Mouse (Mus musculus) gastrocnemius, postnatal 25 days (tissue): Measurements from ENCODE around the gene Naa80. TPM values are rescaled to one million over a fixed set of nuclear protein-coding genes. Genes with fewer than 3 reads are reported as not detected.
A peak's percentile ranks its signal among the peaks of the same experiment; 100 is the strongest.

Experiments
- DNase-seq: peaks from one replicate; pipeline ENCODE4 v3.0.0; 2022
- total RNA-seq, 2 experiments: library from RNA; stranded (reverse); gene quantifications; 1 replicate in 1 of 2; 2 replicates in 1 of 2; pipeline ENCODE4 v1.2.3; 2021

The Naa80 gene
- total RNA-seq, 2 experiments from 2014 or later: 10.4 to 13.4 TPM

DNA sequence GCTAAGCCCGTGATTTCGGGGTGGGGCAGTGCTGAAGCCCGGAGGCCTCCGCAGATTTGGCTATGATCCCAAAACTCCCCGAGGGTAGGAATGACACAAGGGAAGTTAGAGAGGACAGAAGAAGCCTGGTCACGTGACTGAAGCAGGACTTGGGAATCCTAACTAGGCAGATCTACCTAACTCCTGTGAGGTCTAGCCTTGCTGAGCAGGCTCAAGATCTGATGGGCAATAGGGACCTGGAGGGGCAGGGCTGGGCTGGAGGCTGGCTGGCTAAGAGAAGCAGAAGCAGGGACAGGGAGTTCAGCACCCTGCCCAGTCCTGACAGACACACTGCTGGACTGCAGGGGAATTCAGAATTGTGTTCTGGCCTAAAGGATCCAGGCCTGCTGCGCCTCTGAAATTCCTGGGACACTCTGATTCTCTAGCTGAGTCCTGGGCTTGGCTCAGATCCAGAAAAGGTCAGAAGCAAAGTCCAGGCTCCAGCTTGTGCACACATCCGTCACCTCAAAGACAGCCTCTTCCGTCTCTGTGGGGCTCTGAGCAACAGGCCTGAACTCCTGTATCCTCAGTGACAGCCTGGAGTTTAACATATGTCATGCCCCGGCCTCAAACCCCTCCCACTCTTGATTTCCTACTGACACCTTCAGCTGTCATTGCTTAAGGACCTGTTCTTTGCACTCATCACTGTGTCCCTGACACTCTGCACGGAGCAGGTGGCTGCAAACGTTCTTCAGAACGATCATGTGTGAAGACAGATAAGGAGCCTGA, 40.3 kb downstream of the Naa80 start:
- no peak for DNase-seq

DNA sequence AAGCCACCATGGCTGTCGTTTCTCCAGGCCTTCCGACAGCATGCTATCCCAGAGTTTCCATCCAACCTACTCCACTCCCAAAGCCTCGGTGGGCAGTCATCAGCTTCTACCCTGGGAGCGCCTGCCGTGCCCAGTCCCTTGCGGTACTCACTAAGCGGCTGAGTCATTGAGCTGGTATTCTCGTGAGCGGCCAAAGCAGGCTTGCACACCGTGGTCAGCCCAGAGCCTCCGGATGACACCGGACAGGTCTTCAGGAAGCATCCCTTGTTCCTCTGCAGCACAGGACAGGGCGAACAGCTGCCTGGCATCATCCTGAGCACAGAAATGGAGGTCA, 40.8 kb downstream of the Naa80 start:
- no peak for DNase-seq

DNA sequence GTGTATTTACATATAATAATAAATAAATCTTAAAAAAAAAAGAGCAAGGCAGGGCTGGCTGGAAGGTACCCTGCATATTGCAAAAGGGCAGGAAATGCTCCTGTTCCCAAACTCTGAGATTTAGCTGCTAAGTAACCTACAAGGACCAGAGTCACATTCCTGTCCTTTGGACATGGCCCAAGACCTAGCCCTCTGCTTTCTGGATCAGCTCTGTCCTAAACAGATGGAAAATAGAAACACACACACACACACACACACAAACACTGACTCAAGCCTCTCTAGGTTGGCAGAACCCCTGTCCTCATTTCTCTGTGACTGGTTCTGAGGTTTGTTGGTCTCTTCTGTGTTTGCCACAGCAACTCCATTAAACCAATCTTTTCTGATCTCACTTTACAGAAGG, 42.3 kb downstream of the Naa80 start:
- DNase-seq: no peak

DNA sequence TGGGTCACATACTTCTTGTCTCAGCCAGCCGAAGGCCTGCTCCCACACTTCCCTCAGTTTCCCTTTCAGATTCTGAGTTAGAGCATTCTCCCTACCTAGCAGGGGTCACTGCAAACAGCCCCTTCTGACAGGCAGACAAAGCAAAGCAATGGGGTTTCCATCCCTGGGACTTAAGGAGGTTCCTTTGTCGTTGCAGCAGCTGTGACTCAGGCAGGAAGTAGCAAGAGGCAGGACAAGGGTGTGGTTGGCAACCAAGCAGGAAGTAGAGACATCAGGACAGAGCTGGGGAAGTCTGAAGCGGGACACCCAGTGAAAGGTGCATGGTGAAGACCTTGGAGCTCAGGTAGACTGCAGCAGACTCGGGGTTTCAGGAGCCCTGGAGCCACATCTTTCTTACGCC, 45.9 kb downstream of the Naa80 start:
- DNase-seq: peak; percentile 41

DNA sequence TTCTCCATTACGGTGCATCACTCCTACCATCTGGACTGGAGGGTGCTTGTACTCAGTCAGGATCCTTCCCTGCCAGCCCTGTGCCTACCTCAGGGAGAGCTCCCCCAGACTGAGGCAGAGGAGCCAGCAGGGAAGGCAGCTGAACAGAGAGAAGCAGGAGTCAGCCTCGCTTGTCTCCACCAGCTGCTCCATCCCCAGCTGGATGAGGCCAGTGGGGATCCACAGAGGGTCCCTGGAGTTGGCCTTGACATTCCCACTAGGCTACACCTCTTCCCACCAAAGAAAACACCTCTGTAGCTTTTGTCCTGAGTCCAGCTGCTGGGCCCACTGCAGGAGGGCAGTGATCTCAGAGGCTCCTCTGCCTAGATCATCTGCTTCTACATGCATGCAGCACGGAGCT, 46.3 kb downstream of the Naa80 start:
- no peak for DNase-seq

DNA sequence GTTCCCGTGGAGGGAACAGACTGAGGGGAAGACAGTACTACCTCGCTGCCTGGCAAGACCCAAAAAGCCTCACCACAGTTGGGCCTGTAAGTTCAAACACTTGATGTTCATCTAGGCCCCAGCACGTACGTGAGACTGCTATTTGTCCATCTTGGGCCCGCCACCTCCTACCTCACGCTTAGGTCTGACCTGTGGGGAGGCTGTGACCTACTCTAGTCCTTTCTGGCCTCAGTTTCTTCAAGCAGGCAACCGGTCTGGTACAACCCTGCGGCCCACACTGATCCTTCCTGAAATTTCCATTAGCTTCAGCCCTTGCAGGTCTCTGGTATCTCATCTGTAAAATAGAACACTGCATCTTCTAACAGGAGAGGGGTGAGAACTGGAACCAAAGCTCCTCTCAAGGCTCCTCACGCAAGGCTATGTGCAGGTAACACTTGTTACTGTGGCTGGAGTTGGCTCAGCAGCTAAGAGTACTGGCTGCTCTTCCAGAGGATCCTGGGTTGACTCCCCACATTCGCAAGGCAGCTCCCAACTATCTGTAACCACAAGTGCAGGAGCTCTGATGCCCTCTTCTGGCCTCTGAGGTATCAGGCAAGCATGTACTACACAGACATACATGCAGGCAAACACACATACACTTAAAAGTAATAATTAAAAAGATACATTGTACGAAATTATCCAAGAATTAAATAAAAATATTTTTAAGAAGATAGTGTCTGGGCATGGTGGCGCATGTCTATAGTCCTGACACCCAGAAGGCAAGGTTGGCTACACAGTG, 46.9 kb downstream of the Naa80 start:
- DNase-seq: no peak

DNA sequence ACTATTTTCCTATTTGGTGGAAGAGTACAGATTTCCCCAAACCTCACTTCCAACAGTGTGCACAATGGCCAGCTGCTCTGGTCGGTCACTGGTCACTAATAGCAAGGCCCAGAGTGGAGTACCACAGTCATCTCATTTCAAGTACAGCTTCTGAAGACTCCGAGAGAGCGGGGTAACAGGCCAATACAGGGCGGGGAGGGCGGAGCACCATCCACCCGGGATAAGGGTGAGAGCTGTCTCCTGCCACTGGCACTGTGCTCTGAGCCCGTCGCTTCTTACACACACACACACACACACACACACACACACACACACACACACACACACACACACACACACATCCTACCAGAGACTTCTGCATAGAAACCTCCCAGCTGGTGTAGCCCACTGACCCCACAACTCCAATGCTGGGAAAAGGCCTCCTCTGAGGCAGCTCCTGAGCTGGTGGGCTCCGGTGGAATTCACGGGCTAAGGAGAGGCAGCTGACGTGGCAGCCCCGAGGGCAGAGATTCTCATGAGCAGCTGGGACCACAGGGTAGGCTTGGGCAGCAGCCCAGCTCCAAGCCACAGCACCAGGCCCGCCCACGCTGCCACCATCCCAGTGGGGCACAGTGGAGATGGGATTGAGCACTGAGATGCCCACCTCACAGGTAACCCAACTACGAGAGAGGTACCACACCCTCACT, 47.6 kb downstream of the Naa80 start:
- peak; percentile 10 for DNase-seq

DNA sequence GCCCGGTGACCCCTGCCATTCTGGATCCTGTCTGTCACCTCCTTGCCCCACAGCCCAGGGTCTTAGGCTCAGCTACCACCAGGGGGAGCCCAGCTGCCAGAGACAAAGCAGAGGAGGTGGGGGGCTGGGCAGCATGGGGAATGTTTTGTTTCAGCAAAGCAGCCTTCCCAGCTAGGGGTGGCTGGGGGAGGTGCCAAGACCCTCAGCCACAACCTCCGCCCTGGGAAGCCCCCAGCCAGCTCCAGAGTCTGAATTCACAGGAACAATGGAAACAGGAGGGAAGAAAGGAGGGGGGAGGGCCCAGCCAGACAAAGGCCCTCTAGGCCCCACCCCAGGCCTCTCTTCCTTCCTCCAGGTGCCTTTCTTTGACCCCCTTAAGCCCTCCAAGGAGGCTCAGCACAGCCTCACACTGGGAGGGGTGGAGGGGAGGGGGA, 48.2 kb downstream of the Naa80 start:
- peak; percentile 71 for DNase-seq

DNA sequence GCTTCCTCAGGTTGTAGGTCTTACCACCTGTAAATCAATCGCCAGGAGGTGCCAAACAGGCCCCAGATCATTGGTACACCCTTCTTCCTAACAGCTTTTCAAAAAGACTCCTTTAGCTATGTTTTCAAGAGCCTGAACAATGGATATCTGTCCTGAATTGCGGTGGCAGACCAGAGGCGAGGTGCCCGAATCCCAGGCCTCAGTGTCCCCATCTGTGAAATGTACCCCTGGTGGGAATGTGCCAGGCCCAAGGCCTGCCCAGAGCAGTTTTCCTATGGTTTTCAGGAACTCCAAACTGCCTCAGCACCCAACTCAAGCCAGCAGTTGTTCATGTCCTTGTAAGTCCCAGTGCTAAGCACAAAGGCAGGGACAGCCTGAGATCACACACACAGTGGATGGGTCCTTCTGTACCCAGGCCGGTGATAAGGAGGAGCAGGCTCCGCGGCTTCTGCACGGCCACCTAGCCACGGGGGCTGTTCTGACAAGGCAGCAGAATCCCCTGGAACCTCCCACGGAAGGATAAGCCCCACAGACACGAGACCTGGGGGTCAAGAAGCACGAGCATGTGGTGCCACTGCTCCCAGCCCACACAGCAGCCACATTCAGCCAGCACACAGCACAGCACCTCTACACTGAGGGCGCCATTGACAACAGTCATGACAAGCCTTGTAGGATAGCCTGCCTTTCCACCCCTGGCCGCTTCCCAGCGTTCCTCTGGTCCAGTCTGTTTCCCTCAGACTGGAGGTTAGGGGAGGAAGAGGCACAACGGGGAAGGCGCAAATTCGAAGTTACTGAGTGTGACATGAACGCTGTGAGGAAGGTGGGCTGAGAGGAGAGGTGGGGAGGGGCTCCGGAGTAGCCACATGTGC, 48.9 kb downstream of the Naa80 start:
- no peak for DNase-seq

DNA sequence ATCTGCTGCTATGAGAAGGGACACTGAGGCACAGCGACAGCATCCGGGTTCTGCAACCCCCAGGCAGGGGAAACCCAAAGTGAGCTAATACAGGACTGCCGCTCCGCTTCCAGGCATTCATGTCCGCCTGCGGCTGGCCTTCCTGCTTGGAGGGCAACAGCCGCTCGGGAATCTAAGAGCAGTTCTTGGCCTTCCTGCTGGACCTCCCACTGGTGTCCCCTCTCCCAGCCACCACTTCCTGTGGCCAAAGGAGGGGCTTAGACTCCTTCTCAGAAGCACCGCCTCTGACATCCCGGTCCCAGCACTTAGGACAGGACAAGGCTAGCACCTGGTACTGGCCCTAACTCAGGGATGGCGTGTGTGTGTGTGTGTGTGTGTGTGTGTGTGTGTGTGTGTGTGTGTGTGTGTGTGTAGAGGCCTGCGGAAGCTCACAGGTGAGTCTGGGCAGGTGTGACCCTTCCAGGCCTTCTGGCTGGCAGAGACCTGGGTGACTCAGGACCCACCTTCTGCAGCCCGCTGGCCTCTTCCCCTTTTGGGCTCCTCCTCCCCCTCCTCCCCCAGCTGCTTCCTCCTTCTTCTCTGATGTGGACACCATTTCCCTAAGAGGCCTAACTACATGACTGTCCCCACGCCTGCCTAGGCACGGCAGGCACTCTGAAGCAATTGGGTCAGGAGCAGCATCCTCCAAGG, 50.2 kb downstream of the Naa80 start:
- peak; percentile 67 for DNase-seq

DNA sequence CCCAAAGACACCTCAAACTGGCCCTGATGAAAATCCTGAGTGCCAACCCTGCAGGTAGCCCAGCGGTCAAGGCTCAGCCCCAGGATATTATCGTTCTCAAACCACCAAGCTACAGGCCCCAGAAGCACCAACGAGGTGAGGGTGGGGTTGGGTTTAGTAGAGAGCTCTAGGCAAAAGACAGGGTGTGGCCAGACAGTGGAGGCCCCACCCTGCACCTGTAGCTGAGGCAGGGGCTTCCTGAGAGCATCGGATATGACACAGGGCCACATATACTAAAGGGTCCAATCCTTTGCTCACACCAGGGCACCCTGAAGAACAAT, 50.7 kb downstream of the Naa80 start:
- no peak for DNase-seq

DNA sequence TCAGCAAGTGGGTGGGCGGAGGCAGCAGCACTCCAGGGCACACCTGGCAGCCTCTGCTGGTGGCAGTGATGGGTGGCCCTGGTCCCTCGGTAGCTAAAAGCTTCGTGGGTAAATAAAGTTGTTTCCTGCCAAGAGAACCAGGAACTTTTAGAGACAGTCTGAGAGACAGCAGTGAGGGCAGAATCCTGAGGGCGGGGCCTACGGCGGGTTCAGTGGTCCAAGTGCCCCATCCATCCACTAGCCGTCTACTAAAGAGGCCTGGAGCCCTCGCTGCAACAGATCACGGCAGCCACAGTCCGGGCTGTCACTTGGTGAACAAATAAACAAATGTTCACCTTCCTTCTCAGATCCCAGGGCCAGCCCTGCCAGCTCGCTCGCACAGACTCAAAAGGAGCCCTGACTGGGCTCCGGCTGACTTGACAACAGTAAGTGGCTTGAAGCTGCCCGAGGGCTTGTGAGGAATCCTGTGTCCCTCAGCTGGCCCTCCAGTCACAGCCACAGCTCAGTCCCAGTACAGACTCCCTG, 51.3 kb downstream of the Naa80 start:
- DNase-seq: no peak

DNA sequence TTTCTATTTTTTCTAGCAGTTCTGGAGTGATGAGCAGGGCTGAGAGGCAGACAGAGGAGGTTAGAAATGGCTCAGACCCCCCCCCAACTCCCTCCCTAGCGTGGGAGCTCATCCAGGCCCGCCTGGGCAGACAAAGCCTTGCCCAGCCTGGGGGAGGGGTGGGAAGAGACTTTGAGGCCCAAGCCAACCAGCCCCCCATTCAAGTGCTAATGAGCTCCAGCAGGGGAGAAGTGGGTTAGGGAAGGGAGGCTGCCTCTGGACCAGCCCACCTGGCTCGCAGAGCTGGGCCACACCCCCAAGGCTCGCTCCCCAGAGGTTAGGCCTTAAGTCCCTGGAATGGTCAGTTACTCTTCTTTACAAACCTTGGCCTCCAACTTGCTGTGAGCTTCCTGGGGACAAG, 51.9 kb downstream of the Naa80 start:
- no peak for DNase-seq

DNA sequence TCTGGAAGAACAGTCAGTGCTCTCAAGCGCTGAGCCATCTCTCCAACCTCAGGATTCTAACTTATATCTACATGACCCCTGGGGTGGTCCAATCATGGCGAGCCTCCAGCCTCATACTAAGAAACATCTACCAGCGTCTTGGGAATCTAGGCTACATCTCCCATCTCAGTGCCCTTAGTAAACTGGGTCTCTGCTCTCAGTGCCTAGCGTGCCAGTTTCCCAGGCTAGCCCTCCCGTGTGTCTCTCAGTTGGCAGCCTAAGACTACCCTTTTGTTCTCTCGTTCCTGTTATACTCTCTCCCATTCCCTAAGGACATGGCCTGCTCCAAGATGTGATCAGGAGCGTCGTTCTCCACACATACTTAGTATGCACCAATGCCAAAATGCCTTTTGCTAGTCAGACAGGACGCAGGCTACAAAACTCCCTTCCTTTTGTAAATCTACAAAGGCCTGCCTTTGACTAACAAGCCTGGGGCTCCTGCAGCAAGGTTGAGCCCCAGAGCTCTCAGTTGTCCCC, 52.7 kb downstream of the Naa80 start:
- no peak for DNase-seq

DNA sequence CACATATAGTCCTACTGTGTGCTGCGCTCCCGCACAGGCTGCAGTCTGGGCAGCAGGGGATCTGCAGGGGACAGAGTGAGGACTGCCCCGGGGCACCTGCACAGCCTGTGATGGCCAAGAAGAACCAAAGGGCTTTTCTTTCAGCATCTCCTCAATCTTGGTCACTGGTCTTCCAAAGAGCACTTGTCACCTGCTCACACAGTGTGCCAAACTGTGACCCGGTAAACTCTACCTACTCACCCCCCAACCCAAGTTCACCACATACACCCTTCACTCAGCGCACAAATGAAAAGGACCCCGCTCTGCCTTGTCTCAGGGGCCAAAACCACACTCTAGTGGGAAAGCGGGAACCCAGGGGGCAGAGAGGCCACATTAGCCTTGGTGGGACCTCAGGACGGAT, 53.2 kb downstream of the Naa80 start:
- DNase-seq: no peak

DNA sequence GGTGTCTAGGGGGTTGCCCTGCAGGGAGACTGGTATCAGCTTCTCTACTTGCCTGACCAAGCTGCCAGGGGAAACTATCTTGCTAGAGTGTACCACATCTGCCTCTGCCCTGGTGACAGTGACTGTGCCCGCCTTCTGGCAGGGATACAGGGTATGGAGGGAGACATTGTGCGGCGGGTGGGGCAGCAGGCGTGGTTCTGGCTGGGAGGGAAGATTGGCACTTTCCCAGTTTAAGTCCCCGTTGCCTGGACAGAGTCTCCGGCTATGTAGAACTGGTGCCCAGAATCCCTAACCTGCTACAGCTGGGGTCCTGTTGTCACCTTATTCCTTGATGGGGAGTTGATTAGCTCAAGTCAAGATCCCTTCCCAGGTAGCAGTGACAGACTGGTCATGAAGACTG, 53.8 kb downstream of the Naa80 start:
- DNase-seq: no peak

DNA sequence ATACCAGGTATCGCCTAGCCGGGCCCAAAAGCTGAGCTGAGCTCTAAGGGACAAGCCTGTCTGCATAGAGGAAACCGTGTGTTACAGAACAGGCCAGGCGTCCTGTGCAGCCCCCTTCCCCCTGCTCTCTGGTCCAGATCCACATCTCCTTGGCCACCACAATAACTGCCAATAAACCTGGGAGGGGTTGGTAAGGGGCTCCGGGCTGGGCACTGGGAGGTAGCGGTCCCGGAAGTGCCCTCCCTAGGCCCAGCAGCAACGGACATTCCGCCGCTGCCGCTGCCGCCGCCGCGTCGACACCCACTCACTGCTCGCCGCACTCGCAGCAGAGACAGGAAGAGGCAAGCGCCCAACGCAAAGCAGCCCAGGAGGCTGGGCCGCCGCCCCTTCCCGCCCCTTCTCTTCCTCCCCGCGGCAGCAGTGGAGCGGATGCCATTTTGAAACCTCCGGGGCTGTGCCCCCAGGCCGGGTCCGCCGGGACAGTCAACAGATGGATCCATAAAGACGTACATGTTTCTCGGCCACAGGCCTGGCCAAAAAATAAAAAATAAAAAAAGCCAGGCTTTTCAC, 54.5 kb downstream of the Naa80 start:
- DNase-seq: peak; percentile 83
